Mouse (Mus musculus) right cerebral cortex, adult 18-20 months (tissue): Measurements from ENCODE around the gene Cnep1r1.

Experiments
- DNase-seq: peaks from one replicate; pipeline ENCODE4 v3.0.0; 2022; ENCODE audit warnings: mixed read lengths

Cnep1r1 gene

DNA sequence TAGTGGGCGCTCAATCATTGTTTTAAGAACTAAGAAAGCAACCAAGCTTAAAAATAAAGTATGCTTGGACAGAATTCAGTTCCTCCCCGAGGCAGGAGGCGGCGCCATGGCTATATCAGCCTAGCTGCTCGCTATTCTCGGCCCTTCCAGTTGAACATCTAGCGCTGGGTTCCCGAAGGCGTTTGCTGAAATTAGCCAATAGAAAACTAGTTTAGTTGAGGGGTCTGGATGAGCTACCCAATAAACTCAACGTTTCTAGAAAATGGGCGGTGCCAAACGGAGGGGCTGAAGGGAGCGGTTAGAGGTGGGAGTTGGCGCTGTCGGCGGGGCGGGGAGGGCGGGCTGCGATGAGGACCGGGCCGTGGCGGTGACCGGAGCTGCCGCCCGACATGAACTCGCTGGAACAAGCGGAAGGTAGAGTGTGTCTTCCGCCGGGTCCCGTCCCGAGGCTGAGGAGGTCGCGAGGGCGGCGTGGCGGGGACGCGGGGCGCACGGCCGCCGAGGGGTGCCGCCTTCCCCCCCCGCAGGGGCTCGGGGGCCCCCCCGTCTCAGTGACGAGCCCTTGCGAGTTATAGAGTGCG, at the start of gene Cnep1r1:
Gene Cnep1r1 (plus strand): TSS at position 314 of the 581 bp plus-strand sequence.
- DNase-seq = peak; percentile 96

DNA sequence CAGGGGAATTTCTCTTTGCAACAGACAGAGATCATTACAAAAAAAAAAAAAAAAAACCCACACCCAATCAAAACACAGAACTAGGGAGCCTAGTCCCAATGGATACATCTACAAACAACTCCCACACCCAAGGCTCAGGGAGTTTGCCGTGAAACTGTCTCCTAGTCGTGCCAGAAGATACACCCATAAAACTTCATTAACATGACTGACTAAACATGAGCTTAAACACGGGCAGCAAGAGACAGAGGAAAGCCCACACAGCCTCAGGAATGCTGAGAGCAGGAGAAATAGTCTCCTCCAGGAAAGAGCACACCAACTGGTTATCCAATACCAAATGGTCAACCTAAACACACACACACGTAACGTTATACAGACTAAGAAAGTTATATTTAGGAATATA, 36.4 kb upstream of the Cnep1r1 start:
- DNase-seq = no peak

- DNase-seq = no peak
Measured at GRCm38 (mm10) chr8:88088006-88088405, 30.6 kb upstream of the Cnep1r1 start.

DNA sequence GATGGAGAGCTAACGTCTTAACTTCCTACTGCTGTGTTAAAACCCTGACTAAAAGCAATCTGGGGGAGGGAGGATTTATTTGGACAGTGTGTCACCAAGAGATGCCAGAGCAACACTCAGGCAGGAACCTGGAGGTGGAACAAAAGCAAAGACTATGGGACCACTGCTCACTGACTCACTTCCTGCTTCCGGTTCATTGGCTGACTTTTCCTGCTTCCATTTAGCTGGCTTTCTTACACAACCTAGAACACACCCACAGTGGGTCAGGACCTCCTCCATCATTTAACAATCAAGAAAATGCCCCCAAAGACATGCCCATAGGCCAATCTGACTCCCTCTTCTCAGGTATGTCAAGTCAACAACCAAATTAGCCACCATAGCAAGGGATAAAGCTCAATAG, 26.9 kb upstream of the Cnep1r1 start:
- no peak for DNase-seq

DNA sequence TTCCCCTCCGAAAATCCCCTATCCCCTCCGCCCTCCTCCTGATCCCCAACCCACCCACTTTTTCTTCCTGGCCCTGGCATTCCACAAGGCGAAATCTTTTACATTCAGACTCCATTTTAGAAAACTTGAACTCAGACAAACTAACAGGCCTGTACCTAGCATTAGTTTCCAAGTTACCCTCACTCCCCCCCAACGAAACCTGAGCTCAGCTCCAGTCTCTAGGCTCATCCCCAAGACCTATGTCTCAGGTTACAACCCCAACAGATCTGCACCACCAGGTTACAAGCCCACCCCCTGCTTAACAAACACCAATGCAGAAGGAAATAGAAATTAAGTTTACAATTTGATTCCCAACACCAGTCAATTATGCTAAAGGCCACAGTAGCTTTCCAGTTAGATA, 25.2 kb upstream of the Cnep1r1 start:
- DNase-seq = no peak

- DNase-seq = no peak
Measured at GRCm38 (mm10) chr8:88098856-88099255, 19.7 kb upstream of the Cnep1r1 start.

DNA sequence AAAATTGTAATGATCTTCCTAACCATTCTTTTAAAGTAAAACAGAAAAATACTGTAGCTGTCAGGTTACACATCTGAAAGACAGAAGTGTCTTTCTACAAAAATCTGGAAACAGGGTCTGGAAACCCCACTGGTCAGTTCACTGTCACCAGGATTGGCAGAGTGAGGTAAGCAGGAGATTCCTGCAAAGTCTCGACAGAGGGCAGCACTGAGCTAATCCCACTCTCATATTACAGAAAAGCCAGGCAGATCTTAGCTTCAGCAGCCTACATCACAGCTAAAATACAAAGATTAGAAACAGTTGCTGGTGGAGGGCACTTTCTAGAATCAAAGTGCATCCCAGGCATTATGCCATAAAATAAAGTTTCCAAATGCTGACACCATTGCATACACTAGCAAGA, 19.0 kb upstream of the Cnep1r1 start:
- peak; percentile 16 for DNase-seq

- no peak for DNase-seq
Measured at GRCm38 (mm10) chr8:88109241-88109640, 9.3 kb upstream of the Cnep1r1 start.

- no peak for DNase-seq
Measured at GRCm38 (mm10) chr8:88119076-88119475, 507 bp downstream of the Cnep1r1 start.

DNA sequence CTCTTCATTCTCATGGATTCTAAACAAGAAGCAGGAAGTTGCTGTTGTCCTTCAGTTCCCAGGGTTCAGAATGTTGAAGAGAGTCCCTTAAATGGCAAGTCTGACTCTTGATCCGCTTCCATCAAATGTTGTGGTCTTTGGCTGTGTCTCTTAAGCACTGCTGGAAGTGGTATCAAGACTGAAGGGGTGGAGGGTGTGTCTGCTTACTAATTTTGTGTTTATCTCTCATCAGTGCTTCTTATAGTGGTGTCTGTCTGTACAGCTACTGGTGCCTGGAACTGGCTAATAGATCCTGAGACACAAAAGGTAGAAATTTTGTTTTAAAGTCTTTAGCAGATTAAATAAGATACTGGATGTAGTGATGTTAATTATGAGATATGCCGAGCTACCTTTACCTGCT, 6.3 kb downstream of the Cnep1r1 start:
- DNase-seq = no peak

DNA sequence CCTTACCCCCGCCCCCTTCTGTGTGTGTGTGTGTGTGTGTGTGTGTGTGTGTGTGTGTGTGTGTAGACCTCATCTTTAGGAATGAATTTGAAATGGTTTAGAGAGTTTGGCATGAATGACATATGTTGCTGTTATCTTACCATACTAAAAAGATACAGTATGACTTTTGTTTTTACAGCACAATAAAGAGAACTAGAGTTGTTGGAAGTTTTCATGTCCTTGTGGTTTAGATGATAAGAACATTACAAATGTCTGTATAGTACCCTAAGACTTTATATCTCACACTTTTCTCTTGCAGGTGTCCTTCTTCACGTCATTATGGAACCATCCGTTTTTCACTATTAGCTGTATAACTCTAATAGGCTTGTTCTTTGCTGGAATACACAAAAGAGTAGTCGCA, 10.8 kb downstream of the Cnep1r1 start:
- no peak for DNase-seq

DNA sequence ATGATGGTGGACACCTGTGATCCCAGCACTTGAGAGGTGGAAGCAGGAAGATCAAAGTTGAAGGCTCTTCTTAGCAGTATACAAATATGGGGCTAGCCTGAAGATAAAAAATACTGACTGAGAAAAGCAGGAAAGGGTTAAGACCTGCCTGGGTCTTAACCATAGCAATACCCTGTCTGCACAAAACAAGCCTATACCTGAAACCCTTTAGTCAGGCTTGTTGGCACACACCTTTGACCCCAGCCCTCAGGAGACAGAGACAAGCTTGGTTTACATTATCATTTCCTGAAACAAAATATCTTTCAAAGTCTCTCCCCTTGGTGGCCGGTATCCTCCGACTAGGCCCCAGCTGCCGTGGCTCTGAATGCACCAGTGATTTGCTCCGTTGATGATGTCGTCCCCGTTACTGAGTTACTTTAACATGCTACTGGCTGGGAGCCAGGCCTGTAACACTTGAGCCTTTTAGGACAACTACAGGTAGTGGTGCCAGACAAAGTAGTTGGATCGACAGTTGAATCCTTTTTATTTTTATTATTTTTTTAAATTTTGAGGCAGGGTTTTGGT, 12.3 kb downstream of the Cnep1r1 start:
- no peak for DNase-seq

DNA sequence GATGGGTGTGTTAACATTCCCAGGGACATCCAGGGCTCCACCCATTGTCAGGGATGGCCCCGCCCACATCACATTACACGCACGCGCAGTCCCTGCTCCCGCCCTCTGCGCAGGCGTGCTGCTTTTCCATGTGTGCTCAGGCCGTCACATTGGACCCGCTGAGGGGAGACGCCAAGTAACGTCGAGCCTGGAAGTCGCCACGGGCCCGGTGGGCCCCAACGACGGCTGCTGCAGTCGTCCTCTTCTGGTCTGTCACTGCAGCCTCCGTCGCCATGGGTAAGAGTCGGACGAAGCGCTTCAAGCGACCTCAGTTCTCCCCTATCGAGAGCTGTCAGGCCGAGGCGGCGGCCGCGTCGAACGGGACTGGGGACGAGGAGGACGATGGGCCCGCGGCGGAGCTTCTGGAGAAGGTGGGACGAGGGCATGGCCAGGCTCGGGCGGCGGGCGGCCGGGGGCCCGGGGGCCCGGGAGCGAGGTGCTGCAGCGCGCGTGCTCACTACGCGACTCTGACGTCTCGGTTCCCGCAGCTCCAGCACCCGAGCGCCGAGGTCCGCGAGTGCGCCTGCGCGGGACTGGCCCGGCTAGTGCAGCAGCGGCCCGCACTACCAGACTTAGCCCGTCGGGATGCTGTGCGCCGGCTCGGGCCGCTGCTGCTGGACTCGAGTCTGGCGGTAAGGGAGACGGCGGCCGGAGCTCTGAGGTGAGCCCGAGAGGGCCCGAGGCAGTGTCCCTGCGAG, 19.3 kb downstream of the Cnep1r1 start, which contains the start of gene Heatr3:
Gene Heatr3 (plus strand): TSS at position 108 of the 737 bp plus-strand sequence.
- peak; percentile 97 for DNase-seq

GRCm38 (mm10) chr8:88139256-88139655, 20.7 kb downstream of the Cnep1r1 start:
- no peak for DNase-seq

- no peak for DNase-seq
Measured at GRCm38 (mm10) chr8:88141629-88142028, 23.1 kb downstream of the Cnep1r1 start.

GRCm38 (mm10) chr8:88144041-88144440, 25.5 kb downstream of the Cnep1r1 start:
- no peak for DNase-seq

DNA sequence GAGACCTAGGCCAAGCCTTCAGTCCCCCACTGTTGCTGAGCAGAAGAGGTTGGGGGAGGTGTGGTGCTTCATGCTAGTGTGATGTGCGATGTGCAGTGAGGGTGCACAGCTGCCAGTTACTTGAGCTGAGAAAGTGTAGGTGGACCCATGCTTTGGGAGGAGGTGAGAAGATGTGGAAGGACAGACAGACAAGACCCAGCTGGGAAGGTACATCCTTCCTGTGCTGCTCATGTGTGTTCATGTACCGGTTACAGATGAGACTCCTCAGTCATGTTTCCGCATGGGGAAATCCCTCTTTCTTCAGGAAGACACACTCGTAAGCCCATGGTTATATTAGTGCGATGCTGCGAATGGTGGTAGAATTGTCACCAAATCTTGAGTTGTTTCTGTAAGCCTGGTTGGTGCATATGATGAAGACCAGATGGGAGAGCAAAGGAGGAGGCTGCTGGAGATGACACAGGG, 32.4 kb downstream of the Cnep1r1 start:
- DNase-seq = peak; percentile 60

- DNase-seq = peak; percentile 51
Measured at GRCm38 (mm10) chr8:88160237-88160995, 41.8 kb downstream of the Cnep1r1 start.

DNA sequence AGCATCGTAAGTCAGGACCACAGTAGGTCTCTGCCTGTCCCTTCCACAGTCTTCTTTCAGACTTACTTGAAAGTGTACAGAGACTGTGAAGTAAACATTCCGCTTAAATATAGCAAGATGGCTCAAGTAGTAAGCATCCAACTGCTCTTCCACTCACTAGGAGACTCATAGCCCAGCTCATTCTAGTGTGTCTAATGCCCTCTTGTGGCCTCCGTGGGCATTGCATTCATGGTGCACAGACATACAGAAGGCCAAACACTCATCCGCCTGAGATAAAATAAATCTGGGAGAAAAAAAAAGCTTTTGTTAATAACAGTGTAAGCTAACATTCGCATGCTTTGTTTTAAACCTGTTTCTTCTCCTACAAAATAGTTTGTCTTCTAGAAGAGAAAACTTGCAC, 42.9 kb downstream of the Cnep1r1 start:
- peak; percentile 46 for DNase-seq

DNA sequence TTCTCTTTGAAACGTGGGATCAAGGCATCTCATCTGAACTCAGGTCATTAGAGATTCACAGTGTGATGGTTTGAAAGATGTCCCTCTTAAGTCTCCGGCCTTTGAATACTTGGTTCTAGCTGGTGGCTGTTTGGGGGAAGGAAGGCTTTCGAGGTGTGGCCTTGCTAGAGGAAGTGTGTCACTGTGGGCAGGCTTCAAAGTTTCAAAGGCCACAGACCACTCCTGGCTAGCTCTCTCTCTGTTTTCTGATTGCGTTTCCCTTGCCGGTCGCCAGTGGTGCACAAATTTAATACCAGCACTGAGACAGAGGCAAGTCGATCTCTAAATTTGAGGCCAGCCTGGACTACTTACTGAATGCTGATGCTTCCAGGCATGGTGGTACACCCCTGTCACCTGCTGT, 56.7 kb downstream of the Cnep1r1 start:
- no peak for DNase-seq

- DNase-seq = peak; percentile 20
Measured at GRCm38 (mm10) chr8:88177291-88177690, 58.7 kb downstream of the Cnep1r1 start.

DNA sequence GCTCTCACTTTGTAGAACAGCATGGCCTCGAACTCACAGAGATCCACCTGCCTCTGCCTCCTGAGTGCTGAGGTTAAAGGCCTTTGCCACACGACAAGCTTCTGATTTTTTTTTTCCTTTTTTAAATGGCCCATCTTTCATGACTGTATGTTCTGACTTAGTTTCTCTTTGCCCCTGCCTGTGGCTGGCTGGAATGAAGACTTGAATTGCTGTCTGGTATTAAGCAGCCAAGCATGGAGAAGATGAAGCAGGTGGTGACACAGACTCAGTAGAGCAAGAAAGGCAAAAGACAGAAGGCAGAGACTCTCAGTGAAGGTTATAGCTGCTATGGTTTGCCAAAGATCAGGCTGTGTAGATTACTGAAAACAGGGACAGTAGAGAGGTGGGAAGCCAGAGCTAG, 64.6 kb downstream of the Cnep1r1 start:
- DNase-seq = no peak
